Mouse (Mus musculus) forebrain, embryonic 10.5 days (tissue): Measurements from ENCODE around the gene Vac14. TPM values are rescaled to one million over a fixed set of nuclear protein-coding genes. Genes with fewer than 3 reads are reported as not detected.
"Not testable (repeated sequence)": the region's sequence is repeated elsewhere in the genome, so short reads cannot be mapped to it uniquely, and the experiment has no call there.

ENCODE experiments used
- DNase-seq: peaks from one replicate; pipeline ENCODE4 v3.0.0-alpha.2; 2017; ENCODE audit warnings: low spot score; ENCODE audit errors: extremely low spot score
- H3K27ac ChIP-seq: fragments of 300-500 bp; sonication (generic); 2 replicates; pipeline ENCODE4 v1.5.1; 2016; ENCODE audit warnings: mild to moderate bottlenecking
- H3K27me3 ChIP-seq: fragments of 300-500 bp; sonication (generic); 2 replicates; pipeline ENCODE4 v1.6.1; 2016; ENCODE audit warnings: mild to moderate bottlenecking; ENCODE audit not compliant: poor library complexity, severe bottlenecking
- H3K36me3 ChIP-seq: fragments of 300-500 bp; sonication (generic); replicated peaks from 2 replicates; pipeline ENCODE4 v1.6.1; 2016; ENCODE audit warnings: mild to moderate bottlenecking, moderate library complexity
- H3K4me1 ChIP-seq: fragments of 300-500 bp; sonication (generic); 2 replicates; pipeline ENCODE4 v1.6.1; 2016
- H3K4me3 ChIP-seq: fragments of 300-500 bp; sonication (generic); 2 replicates; pipeline ENCODE4 v1.5.1; 2016; ENCODE audit warnings: mild to moderate bottlenecking, moderate library complexity
- H3K9me3 ChIP-seq: fragments of 300-500 bp; sonication (generic); 2 replicates; pipeline ENCODE4 v1.6.1; 2016; ENCODE audit warnings: mild to moderate bottlenecking, moderate library complexity
- WGBS: fragments of 180-500 bp; shearing (Covaris S2); methylation state at CpG from one replicate; pipeline ENCODE4 v1.1.7; 2016; 5-methylcytosine and 5-hydroxymethylcytosine counted together
- polyA plus RNA-seq: library from polyadenylated mRNA; unstranded; fragments of >200 nt; fragmentation: Nextera tagmentation; extraction: Ambion mirVana; gene quantifications from 2 replicates; pipeline ENCODE4 v1.2.1, GENCODE M21; 2016

Gene Vac14
- polyA plus RNA-seq, 1 experiment from 2014 or later = 29.9 TPM

GRCm38 (mm10) chr8:110654075-110655060 lies 36.0 kb downstream of the Vac14 start:
- H3K4me1 ChIP-seq = peaks cover 15% of the 10 kb centered on the region
- H3K9me3 ChIP-seq = no peaks in the 10 kb centered on the region
- no peak for DNase-seq
- peak overlapping the region; percentile 56; the same call in 1 of the 2 replicates for H3K27ac ChIP-seq
- peaks cover 76% of the 10 kb centered on the region for H3K36me3 ChIP-seq
- no peak overlapping the region for H3K4me3 ChIP-seq
- no peaks in the 10 kb centered on the region for H3K27me3 ChIP-seq
- 63% methylated on average over 9 of the region's 9 CpGs for whole genome bisulfite sequencing

GRCm38 (mm10) chr8:110655827-110656226 lies 37.4 kb downstream of the Vac14 start:
- H3K9me3 ChIP-seq = no peaks in the 10 kb centered on the region
- H3K27me3 ChIP-seq = no peaks in the 10 kb centered on the region
- peaks cover 74% of the 10 kb centered on the region for H3K36me3 ChIP-seq
- DNase-seq = no peak
- no peak overlapping the region for H3K27ac ChIP-seq
- WGBS = 85% methylated on average over 1 of the region's 1 CpGs
- H3K4me3 ChIP-seq = no peak overlapping the region
- peaks cover 15% of the 10 kb centered on the region for H3K4me1 ChIP-seq

GRCm38 (mm10) chr8:110657661-110658060 lies 39.3 kb downstream of the Vac14 start:
- no peak overlapping the region for H3K4me3 ChIP-seq
- H3K27me3 ChIP-seq = no peaks in the 10 kb centered on the region
- peaks cover 15% of the 10 kb centered on the region for H3K4me1 ChIP-seq
- DNase-seq = no peak
- H3K27ac ChIP-seq = no peak overlapping the region
- peaks cover 72% of the 10 kb centered on the region for H3K36me3 ChIP-seq
- H3K9me3 ChIP-seq = no peaks in the 10 kb centered on the region
- whole genome bisulfite sequencing = 98% methylated on average over 2 of the region's 2 CpGs

- Histone ChIP-seq H3K27ac (no peak overlapping the region), H3K36me3 (peaks cover 60% of the 10 kb centered on the region)
These were observed 41.7 kb downstream of the Vac14 start for GRCm38 (mm10) chr8:110660121-110660520.

GRCm38 (mm10) chr8:110662545-110662944 lies 44.2 kb downstream of the Vac14 start:
- peaks cover 46% of the 10 kb centered on the region for H3K36me3 ChIP-seq

More at GRCm38 (mm10) chr8:110660121-110660520, 41.7 kb downstream of the Vac14 start:
- no peak for DNase-seq
- H3K9me3 ChIP-seq = no peaks in the 10 kb centered on the region
- no peak overlapping the region for H3K4me3 ChIP-seq
- no peaks in the 10 kb centered on the region for H3K27me3 ChIP-seq
- peaks cover 23% of the 10 kb centered on the region for H3K4me1 ChIP-seq

GRCm38 (mm10) chr8:110663015-110663742 lies 44.8 kb downstream of the Vac14 start:
- Histone ChIP-seq H3K9me3 (no peaks in the 10 kb centered on the region), H3K4me1 (peaks cover 20% of the 10 kb centered on the region), H3K4me3 (no peak overlapping the region), H3K36me3 (peaks cover 39% of the 10 kb centered on the region), H3K27ac (0 out of 2 replicates have a peak overlapping the region, but pooled peaks have one; percentile 22), H3K27me3 (no peaks in the 10 kb centered on the region)
- DNase-seq = no peak
- WGBS = 85% methylated on average over 6 of the region's 6 CpGs

More at GRCm38 (mm10) chr8:110662545-110662944, 44.2 kb downstream of the Vac14 start:
- no peaks in the 10 kb centered on the region for H3K9me3 ChIP-seq
- no peaks in the 10 kb centered on the region for H3K27me3 ChIP-seq
- DNase-seq = no peak
- 84% methylated on average over 5 of the region's 5 CpGs for WGBS
- H3K4me3 ChIP-seq = no peak overlapping the region
- H3K27ac ChIP-seq = no peak overlapping the region
- H3K4me1 ChIP-seq = peaks cover 20% of the 10 kb centered on the region

GRCm38 (mm10) chr8:110664202-110664896 lies 46.0 kb downstream of the Vac14 start:
- H3K4me3 ChIP-seq = no peak overlapping the region
- H3K27ac ChIP-seq = peak overlapping the region; percentile 67
- H3K36me3 ChIP-seq = peaks cover 31% of the 10 kb centered on the region
- DNase-seq = no peak
- WGBS = 88% methylated on average over 7 of the region's 7 CpGs
- H3K9me3 ChIP-seq = no peaks in the 10 kb centered on the region
- H3K27me3 ChIP-seq = no peaks in the 10 kb centered on the region
- peaks cover 20% of the 10 kb centered on the region for H3K4me1 ChIP-seq

- H3K27ac ChIP-seq = peak overlapping the region; percentile 67
- DNase-seq = no peak
- peaks cover 20% of the 10 kb centered on the region for H3K4me1 ChIP-seq
- H3K27me3 ChIP-seq = no peaks in the 10 kb centered on the region
- peaks cover 27% of the 10 kb centered on the region for H3K36me3 ChIP-seq
- 89% methylated on average over 3 of the region's 3 CpGs for WGBS
- H3K9me3 ChIP-seq = no peaks in the 10 kb centered on the region
- H3K4me3 ChIP-seq = no peak overlapping the region
These were observed 46.6 kb downstream of the Vac14 start for GRCm38 (mm10) chr8:110665000-110665399.

GRCm38 (mm10) chr8:110667590-110668177 lies 49.3 kb downstream of the Vac14 start:
- H3K27me3 ChIP-seq, DNase-seq, H3K4me3 ChIP-seq, H3K9me3 ChIP-seq, H3K27ac ChIP-seq: not testable (repeated sequence)
- Histone ChIP-seq H3K4me1 (peaks cover 20% of the 10 kb centered on the region), H3K36me3 (peaks cover 32% of the 10 kb centered on the region)
- WGBS = 90% methylated on average over 8 of the region's 8 CpGs

- Histone ChIP-seq H3K4me1 (peaks cover under 1% of the 10 kb centered on the region; the same call in 1 of the 2 replicates), H3K4me3 (no peak overlapping the region), H3K36me3 (peaks cover 49% of the 10 kb centered on the region), H3K27ac (no peak overlapping the region), H3K27me3 (no peaks in the 10 kb centered on the region), H3K9me3 (no peaks in the 10 kb centered on the region)
- DNase-seq = no peak
- WGBS = 78% methylated on average over 8 of the region's 8 CpGs
These were observed 51.7 kb downstream of the Vac14 start for GRCm38 (mm10) chr8:110669932-110670628.

- Histone ChIP-seq H3K9me3 (no peaks in the 10 kb centered on the region), H3K27ac (peak overlapping the region; percentile 6), H3K36me3 (peaks cover 59% of the 10 kb centered on the region), H3K4me3 (no peak overlapping the region), H3K27me3 (no peaks in the 10 kb centered on the region), H3K4me1 (no peaks in the 10 kb centered on the region)
- DNase-seq = no peak
- 88% methylated on average over 6 of the region's 6 CpGs for WGBS
These were observed 52.9 kb downstream of the Vac14 start for GRCm38 (mm10) chr8:110671309-110671708.
